Mouse (Mus musculus): Measurements from ENCODE around the gene Vhl. TPM values are rescaled to one million over a fixed set of nuclear protein-coding genes. Genes with fewer than 3 reads are reported as not detected.
"Not testable (repeated sequence)": the region's sequence is repeated elsewhere in the genome, so short reads cannot be mapped to it uniquely, and the experiment has no call there.

The Vhl gene
- polyA plus RNA-seq, 1 experiment from 2014 or later, result 97.1 TPM

DNA sequence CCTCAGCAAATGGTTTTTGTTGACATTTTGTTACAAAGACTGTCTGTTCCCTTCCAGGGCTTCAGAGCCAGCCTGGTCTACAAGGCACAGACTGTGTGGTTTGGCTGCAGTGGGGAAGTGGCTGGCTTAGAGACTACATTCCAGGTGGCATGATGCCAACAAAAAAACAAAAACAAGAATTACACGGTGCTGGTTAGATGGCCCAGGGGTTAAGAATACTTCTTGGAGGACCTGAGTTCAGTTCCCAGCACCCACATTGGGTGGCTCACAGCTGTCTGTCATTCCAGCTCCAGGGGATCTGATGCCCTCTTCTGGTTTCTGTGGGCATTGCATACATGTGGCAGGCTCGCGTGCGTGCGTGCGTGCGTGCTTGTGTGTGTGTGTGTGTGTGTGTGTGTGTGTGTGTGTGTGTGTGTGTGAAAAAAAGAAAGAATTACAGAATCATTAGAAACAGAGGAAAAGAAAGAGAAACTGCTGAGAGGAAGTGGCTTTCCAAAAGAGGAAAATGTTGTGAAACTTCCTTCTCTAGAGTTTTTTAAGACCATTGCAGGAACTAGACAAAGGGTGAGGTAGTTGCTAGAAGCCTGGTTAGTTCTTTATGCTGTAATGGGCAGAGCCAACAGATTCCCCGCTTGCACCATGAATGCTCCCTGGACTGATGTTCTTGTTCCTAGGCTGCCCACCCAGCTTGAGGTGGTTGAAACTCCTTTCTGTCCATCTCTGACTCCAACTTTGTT lies 39.4 kb downstream of the Vhl start:
- H3K27ac ChIP-seq (ENCODE audit: low read depth, low read length), result no peak overlapping the region
- H3K4me3 ChIP-seq (ENCODE audit: low read depth, low read length), result no peak overlapping the region
- H3K4me2 ChIP-seq (ENCODE audit: low read length), result no peak overlapping the region
- no peaks in the 10 kb centered on the region for H3K36me3 ChIP-seq (ENCODE audit: control insufficient read depth, insufficient read depth, low read length)
- no peaks in the 10 kb centered on the region for H3K4me1 ChIP-seq (ENCODE audit: control insufficient read depth, insufficient read depth, low read length)
- no peak overlapping the region for H3K9ac ChIP-seq (ENCODE audit: low read length)
- no peak for DNase-seq (ENCODE audit: low spot score)
- no peaks in the 10 kb centered on the region for H3K27me3 ChIP-seq (replicated peaks; ENCODE audit: control insufficient read depth, insufficient read depth, low read length)
- WGBS, result 92% methylated on average over 8 of the region's 8 CpGs
- H3K9me3 ChIP-seq (replicated peaks; ENCODE audit: control insufficient read depth, low read length), result peaks cover 4% of the 10 kb centered on the region; the same call in 1 of the 2 replicates
- no peak for ATAC-seq

- H3K4me3 ChIP-seq (ENCODE audit: low read depth, low read length), result no peak overlapping the region
These were observed 40.5 kb downstream of the Vhl start for GRCm38 (mm10) chr6:113664305-113664704.

DNA sequence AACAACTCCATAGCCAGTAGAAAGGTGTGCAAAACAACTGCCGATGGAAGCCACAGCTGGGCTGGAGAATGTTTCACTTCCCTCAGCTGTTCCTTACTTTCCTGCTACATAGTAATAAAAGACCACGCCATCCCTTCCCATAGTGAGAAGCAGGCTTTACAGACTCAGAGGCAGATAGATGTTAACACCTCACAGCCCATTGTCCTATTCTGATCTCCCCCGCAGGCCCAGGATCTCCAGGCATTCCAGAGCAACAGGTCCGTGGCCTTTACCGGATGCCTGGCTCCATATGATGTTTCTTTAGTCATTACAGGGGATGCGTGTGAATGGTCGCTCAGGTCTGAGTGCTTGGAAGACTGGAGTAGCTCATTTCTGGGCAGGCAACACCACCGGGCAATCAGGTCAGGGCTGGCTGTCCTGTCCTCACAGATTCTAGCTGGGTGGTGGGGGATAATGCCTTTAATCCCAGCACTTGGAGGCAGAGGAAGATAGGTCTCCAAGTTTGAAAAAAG lies 43.9 kb downstream of the Vhl start:
- Histone ChIP-seq H3K4me2 (ENCODE audit: low read length) (no peak overlapping the region), H3K27ac (ENCODE audit: low read depth, low read length) (no peak overlapping the region), H3K9ac (ENCODE audit: low read length) (no peak overlapping the region), H3K27me3 (replicated peaks; ENCODE audit: control insufficient read depth, insufficient read depth, low read length) (no peaks in the 10 kb centered on the region), H3K9me3 (replicated peaks; ENCODE audit: control insufficient read depth, low read length) (peaks cover 4% of the 10 kb centered on the region; the same call in 1 of the 2 replicates), H3K4me3 (ENCODE audit: low read depth, low read length) (no peak overlapping the region), H3K36me3 (ENCODE audit: control insufficient read depth, insufficient read depth, low read length) (no peaks in the 10 kb centered on the region), H3K4me1 (ENCODE audit: control insufficient read depth, insufficient read depth, low read length) (peaks cover 5% of the 10 kb centered on the region; the same call in 1 of the 2 replicates)
- ATAC-seq (no peak), DNase-seq (ENCODE audit: low spot score) (no peak)
- 58% methylated on average over 8 of the region's 8 CpGs for WGBS

More at GRCm38 (mm10) chr6:113664305-113664704, 40.5 kb downstream of the Vhl start:
- Histone ChIP-seq H3K27ac (ENCODE audit: low read depth, low read length) (no peak overlapping the region), H3K4me1 (ENCODE audit: control insufficient read depth, insufficient read depth, low read length) (peaks cover 5% of the 10 kb centered on the region; the same call in 1 of the 2 replicates), H3K9me3 (replicated peaks; ENCODE audit: control insufficient read depth, low read length) (peaks cover 4% of the 10 kb centered on the region; the same call in 1 of the 2 replicates), H3K4me2 (ENCODE audit: low read length) (no peak overlapping the region), H3K27me3 (replicated peaks; ENCODE audit: control insufficient read depth, insufficient read depth, low read length) (no peaks in the 10 kb centered on the region), H3K9ac (ENCODE audit: low read length) (no peak overlapping the region), H3K36me3 (ENCODE audit: control insufficient read depth, insufficient read depth, low read length) (no peaks in the 10 kb centered on the region)
- ATAC-seq, result no peak
- WGBS, result 86% methylated on average over 7 of the region's 7 CpGs
- no peak for DNase-seq (ENCODE audit: low spot score)

DNA sequence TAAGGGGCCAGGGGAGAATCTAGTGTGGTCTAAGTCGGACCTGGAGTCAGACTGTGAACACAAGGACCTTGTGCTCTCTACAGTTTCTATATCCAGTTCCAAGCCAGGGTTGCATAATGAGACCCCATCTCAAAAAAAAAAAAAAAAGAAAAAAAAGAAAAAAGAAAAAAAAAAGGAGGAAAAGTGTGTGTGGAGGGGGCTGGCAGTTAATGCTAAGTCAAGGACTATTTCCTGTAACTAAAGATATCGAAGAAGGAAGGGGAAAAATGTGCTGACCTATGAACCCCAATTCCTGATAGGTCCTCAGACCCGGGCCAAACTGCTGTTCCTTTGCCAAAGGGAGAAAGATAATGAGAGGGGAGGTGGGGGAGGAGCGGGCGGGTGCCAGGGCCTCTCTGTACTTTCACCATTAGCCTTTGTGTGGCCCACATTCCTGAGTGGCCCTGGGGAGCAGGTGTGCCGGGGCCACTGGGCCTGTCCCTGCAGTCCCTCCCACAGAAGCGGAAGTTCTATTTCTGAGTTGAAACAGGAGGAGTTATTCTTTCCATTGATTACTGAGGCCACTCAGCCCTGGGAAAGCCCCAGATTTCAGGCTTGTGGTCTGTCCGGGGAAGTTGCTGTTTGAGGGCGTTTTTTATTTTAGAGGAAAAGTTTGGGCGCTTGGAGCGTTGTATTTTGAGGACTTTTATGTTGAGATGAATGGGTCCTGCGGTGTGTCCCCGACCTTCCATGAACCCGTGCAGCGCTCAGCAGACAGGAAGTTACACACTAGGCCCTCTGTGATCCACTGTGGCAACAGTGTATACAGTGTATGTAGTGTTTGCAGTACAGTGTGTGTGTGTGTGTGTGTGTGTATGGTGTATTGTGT lies 44.8 kb downstream of the Vhl start:
- Histone ChIP-seq H3K4me1 (ENCODE audit: control insufficient read depth, insufficient read depth, low read length) (peaks cover 5% of the 10 kb centered on the region; the same call in 1 of the 2 replicates), H3K36me3 (ENCODE audit: control insufficient read depth, insufficient read depth, low read length) (no peaks in the 10 kb centered on the region), H3K4me3 (ENCODE audit: low read depth, low read length) (no peak overlapping the region), H3K9ac (ENCODE audit: low read length) (no peak overlapping the region), H3K9me3 (replicated peaks; ENCODE audit: control insufficient read depth, low read length) (no peaks in the 10 kb centered on the region), H3K4me2 (ENCODE audit: low read length) (no peak overlapping the region), H3K27me3 (replicated peaks; ENCODE audit: control insufficient read depth, insufficient read depth, low read length) (no peaks in the 10 kb centered on the region), H3K27ac (ENCODE audit: low read depth, low read length) (no peak overlapping the region)
- WGBS, result 47% methylated on average over 14 of the region's 15 CpGs
- DNase-seq (ENCODE audit: low spot score) (no peak), ATAC-seq (no peak)

- ATAC-seq, result no peak
- H3K4me3 ChIP-seq (ENCODE audit: low read depth, low read length), result no peak overlapping the region
These were observed 46.1 kb downstream of the Vhl start for GRCm38 (mm10) chr6:113669821-113670220.

GRCm38 (mm10) chr6:113672029-113672428 lies 48.3 kb downstream of the Vhl start:
- H3K27ac ChIP-seq (ENCODE audit: low read depth, low read length); H3K4me1 ChIP-seq (ENCODE audit: control insufficient read depth, insufficient read depth, low read length); H3K4me3 ChIP-seq (ENCODE audit: low read depth, low read length); H3K4me2 ChIP-seq (ENCODE audit: low read length); H3K9me3 ChIP-seq (replicated peaks; ENCODE audit: control insufficient read depth, low read length); H3K27me3 ChIP-seq (replicated peaks; ENCODE audit: control insufficient read depth, insufficient read depth, low read length); H3K36me3 ChIP-seq (ENCODE audit: control insufficient read depth, insufficient read depth, low read length); ATAC-seq; H3K9ac ChIP-seq (ENCODE audit: low read length); DNase-seq (ENCODE audit: low spot score): not testable (repeated sequence)
- WGBS, result 100% methylated on average over 1 of the region's 1 CpGs

More at GRCm38 (mm10) chr6:113669821-113670220, 46.1 kb downstream of the Vhl start:
- H3K27me3 ChIP-seq (replicated peaks; ENCODE audit: control insufficient read depth, insufficient read depth, low read length), result no peaks in the 10 kb centered on the region
- DNase-seq (ENCODE audit: low spot score), result no peak
- no peak overlapping the region for H3K4me2 ChIP-seq (ENCODE audit: low read length)
- 86% methylated on average over 7 of the region's 7 CpGs for WGBS
- H3K9me3 ChIP-seq (replicated peaks; ENCODE audit: control insufficient read depth, low read length), result no peaks in the 10 kb centered on the region
- H3K27ac ChIP-seq (ENCODE audit: low read depth, low read length), result no peak overlapping the region
- H3K4me1 ChIP-seq (ENCODE audit: control insufficient read depth, insufficient read depth, low read length), result peaks cover 5% of the 10 kb centered on the region; the same call in 1 of the 2 replicates
- no peaks in the 10 kb centered on the region for H3K36me3 ChIP-seq (ENCODE audit: control insufficient read depth, insufficient read depth, low read length)
- H3K9ac ChIP-seq (ENCODE audit: low read length), result no peak overlapping the region

GRCm38 (mm10) chr6:113672989-113673388 lies 49.2 kb downstream of the Vhl start:
- no peak for ATAC-seq
- WGBS, result 82% methylated on average over 6 of the region's 6 CpGs

GRCm38 (mm10) chr6:113675234-113675633 lies 51.5 kb downstream of the Vhl start:
- Histone ChIP-seq H3K4me2 (ENCODE audit: low read length) (no peak overlapping the region), H3K27me3 (replicated peaks; ENCODE audit: control insufficient read depth, insufficient read depth, low read length) (no peaks in the 10 kb centered on the region), H3K27ac (ENCODE audit: low read depth, low read length) (no peak overlapping the region), H3K4me3 (ENCODE audit: low read depth, low read length) (no peak overlapping the region), H3K36me3 (ENCODE audit: control insufficient read depth, insufficient read depth, low read length) (no peaks in the 10 kb centered on the region), H3K9me3 (replicated peaks; ENCODE audit: control insufficient read depth, low read length) (no peaks in the 10 kb centered on the region), H3K4me1 (ENCODE audit: control insufficient read depth, insufficient read depth, low read length) (no peaks in the 10 kb centered on the region), H3K9ac (ENCODE audit: low read length) (no peak overlapping the region)
- no peak for ATAC-seq
- no peak for DNase-seq (ENCODE audit: low spot score)
- WGBS, result 81% methylated on average over 4 of the region's 4 CpGs

More at GRCm38 (mm10) chr6:113672989-113673388, 49.2 kb downstream of the Vhl start:
- H3K4me1 ChIP-seq (ENCODE audit: control insufficient read depth, insufficient read depth, low read length), result peaks cover 5% of the 10 kb centered on the region; the same call in 1 of the 2 replicates
- no peak overlapping the region for H3K4me3 ChIP-seq (ENCODE audit: low read depth, low read length)
- no peaks in the 10 kb centered on the region for H3K27me3 ChIP-seq (replicated peaks; ENCODE audit: control insufficient read depth, insufficient read depth, low read length)
- H3K4me2 ChIP-seq (ENCODE audit: low read length), result no peak overlapping the region
- no peak for DNase-seq (ENCODE audit: low spot score)
- H3K27ac ChIP-seq (ENCODE audit: low read depth, low read length), result no peak overlapping the region
- no peaks in the 10 kb centered on the region for H3K36me3 ChIP-seq (ENCODE audit: control insufficient read depth, insufficient read depth, low read length)
- no peak overlapping the region for H3K9ac ChIP-seq (ENCODE audit: low read length)
- no peaks in the 10 kb centered on the region for H3K9me3 ChIP-seq (replicated peaks; ENCODE audit: control insufficient read depth, low read length)
